Mouse (Mus musculus): ENCODE data around the gene Ccnd2.

- TF ChIP-seq GATA1 (IDR thresholded peaks at IDR 0.05; ENCODE audit: borderline replicate concordance, low read length), result no peak
- TF ChIP-seq FLI1 (IDR thresholded peaks at IDR 0.05; ENCODE audit: low read length), result no peak
These were observed 3.3 kb downstream of the Ccnd2 start for GRCm38 (mm10) chr6:127148526-127149302.
